Mouse (Mus musculus) activated CD4-positive, CD25-positive, alpha-beta regulatory T cell (primary cell): ENCODE measurements around the gene Gm45902. TPM values are rescaled to one million over a fixed set of nuclear protein-coding genes. Genes with fewer than 3 reads are reported as not detected.

Source experiments
- polyA plus RNA-seq, 2 experiments: library from polyadenylated mRNA; unstranded; fragments of 100-300 nt; shearing (Covaris generic); gene quantifications; one replicate each; pipeline ENCODE4 v1.2.1; 2017

Gm45902 gene
- polyA plus RNA-seq: 1 to 10 TPM; 4.1 to 4.5 TPM

DNA sequence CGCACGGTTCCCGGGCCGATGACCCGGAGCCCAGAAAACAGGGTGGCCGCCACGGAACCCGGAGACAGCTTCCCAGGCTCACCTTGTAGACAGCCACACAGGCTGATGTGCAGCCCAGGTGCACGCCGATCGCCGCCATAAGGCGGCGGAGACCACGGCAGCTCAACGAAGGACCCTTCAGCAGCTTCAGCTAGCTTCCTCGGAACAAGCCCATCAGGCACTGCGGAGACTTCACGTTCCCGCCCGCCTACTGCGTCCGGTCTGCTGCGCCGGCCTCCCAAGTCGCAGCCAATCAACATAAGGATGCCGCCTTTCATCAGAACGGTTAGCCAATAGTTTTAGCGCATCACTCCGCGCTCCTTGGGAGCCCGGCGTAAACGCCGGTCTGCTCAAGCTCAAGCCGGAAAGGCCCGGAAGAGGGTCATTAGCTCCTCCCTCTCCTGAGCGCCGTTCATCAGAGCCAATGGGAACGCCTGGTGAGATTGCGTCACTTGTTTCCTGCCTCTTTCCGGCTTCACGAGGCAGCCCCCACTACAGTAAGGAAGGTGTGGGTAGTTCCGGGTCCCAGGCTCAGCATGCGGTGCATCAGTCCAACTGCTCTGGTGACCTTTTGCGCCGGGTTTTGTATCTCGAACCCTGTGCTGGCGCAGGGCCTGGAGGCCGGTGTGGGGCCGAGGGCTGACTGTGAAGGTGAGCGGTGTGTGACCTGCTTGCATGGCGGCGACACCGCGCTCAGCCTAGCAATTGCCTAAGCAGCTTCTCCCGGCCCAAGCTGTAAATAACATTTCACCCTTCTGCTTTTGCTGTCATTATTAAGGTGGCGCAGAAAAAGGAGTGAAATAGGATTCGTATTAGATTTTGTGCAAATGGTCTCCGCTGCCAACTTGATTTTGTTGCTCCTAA, at the start of gene Gm45902, which contains the start of the genes Hspa14 and Cdnf:
TSS of gene Gm45902 (minus strand) at position 239 of the 903 bp plus-strand sequence.
TSS of gene Hspa14 (minus strand) at position 263 of the 903 bp plus-strand sequence.
TSS of gene Cdnf (plus strand) at position 479 of the 903 bp plus-strand sequence.

DNA sequence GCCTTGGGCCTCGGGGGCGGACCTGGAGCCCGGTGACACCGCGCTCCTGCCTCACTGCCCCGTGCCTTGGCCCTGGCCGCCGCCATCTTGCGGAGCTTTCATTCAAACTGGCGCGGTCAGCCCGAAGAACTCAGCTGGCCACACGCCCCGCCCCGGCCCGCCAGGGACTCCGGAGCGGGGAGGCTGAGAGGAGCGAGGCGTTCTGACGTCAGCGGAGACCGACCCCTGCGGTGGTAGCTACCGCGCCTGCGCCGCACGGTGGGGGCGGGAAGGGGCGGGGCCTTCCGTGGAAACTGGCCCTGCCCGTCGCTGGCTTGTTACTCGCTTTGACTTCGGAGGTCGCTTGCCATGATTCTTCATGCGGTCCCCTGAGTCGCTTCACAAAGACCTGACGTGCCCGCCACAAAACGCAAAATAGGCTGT, 37.7 kb downstream of the Gm45902 start, which contains the start of gene Suv39h2:
TSS of gene Suv39h2 (minus strand) at position 171 of the 423 bp plus-strand sequence.

Other genes with a start within 250 kb of the Gm45902 start
- 1 to 10 TPM; 8.4 to 9.2 TPM for gene Nmt2, start 228.6 kb downstream of the Gm45902 start, polyA plus RNA-seq
- 10 to 100 TPM; 15.2 to 21.5 TPM for gene Rpp38, start 180.1 kb downstream of the Gm45902 start, polyA plus RNA-seq
- under 1 TPM in 1 of 2 experiments, not detected in 1; 0.92 TPM for gene Acbd7, start 176.6 kb downstream of the Gm45902 start, polyA plus RNA-seq
- gene Olah, start 115.6 kb downstream of the Gm45902 start, polyA plus RNA-seq: not detected
- not detected for gene Meig1, start 90.1 kb downstream of the Gm45902 start, polyA plus RNA-seq
- gene Dclre1c, start 88.7 kb downstream of the Gm45902 start, polyA plus RNA-seq: 10 to 100 TPM; 15.3 to 16.8 TPM
- gene Suv39h2, start 37.8 kb downstream of the Gm45902 start, polyA plus RNA-seq: 1 to 10 TPM; 1.7 to 1.9 TPM
- gene Hspa14, start within 50 bp of the Gm45902 start, polyA plus RNA-seq: 100 to 1,000 TPM; 103 to 117 TPM
- under 1 TPM; 0.13 to 0.33 TPM for gene Cdnf, start 240 bp upstream of the Gm45902 start, polyA plus RNA-seq
- gene Fam107b, start 57.7 kb upstream of the Gm45902 start, polyA plus RNA-seq: 100 to 1,000 TPM; 330 to 424 TPM